Mouse (Mus musculus) hematopoietic stem cell, adult 5-6 weeks (primary cell): ENCODE data around the gene Gucd1. TPM values are rescaled to one million over a fixed set of nuclear protein-coding genes. Genes with fewer than 3 reads are reported as not detected.
A peak's percentile ranks its signal among the peaks of the same experiment; 100 is the strongest.

Experiments used
- ATAC-seq, 2 experiments: fragments of 125-278 bp in 1 of 2; replicated peaks in 1 of 2; 2 replicates each; pipeline ENCODE4 v1.8.0; 2016 to 2017; ENCODE audit warnings: inconsistent platforms in 2 of 2, mild to moderate bottlenecking in 2 of 2, moderate number of reproducible peaks in 2 of 2, low read depth in 1 of 2, moderate TSS enrichment in 1 of 2; ENCODE audit not compliant: low FRiP score in 2 of 2, poor library complexity in 2 of 2, severe bottlenecking in 2 of 2, insufficient read depth in 1 of 2, low TSS enrichment in 1 of 2
- total RNA-seq: library from RNA; stranded (forward); fragments of 172-1452, 232-1000 nt; gene quantifications from 2 replicates; pipeline ENCODE4 v1.2.3, GENCODE M21; 2017

Gene Gucd1
- total RNA-seq, 1 experiment from 2014 or later = 16.7 TPM

DNA sequence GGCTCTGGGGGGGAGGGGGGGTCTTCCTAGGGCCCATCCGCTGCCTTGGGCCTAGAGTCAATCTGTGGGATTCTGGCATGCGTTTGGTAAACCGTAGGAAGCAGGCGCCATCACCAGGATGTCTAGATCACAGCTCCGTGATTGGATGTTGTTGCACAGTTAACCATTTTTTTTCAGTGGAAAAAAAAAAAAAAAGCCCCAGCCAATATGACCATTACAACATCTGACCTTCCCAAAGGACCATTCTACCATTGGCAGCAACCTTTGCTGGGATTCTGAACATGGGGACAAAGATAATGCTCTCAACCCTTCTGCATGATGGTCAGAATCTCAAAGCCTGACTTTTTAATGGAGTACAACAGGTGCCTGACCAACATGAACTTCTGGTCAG is 87.6 kb downstream of the Gucd1 start:
- no peak for ATAC-seq

GRCm38 (mm10) chr10:75429522-75430146 is 88.1 kb downstream of the Gucd1 start:
- ATAC-seq = peak; percentile 96 to 97

GRCm38 (mm10) chr10:75429004-75429380 is 88.8 kb downstream of the Gucd1 start:
- no peak for ATAC-seq

- ATAC-seq = no peak
These were observed 89.4 kb downstream of the Gucd1 start for GRCm38 (mm10) chr10:75428049-75429003.

DNA sequence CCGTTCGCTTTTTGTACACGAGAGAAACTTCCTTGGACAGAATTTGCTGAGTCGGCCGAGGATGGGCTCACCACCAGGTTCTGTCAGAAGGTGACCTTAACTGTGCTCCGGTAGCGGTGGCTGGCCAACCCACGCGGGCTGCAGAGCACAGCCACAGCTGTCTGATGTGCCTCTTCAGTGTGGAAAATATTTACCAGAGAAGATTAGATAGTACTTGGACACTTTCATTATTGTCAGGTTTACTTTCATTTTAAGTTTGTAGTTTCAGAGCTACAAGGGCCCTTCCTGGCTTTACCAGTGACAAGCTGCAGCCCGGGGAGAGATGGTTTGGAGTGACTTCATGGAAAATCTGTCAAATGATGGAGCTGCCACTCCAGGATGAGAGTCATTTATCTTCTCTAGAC is 93.3 kb downstream of the Gucd1 start:
- peak in 1 of 2 experiments; percentile 10; a peak in 1 of 4 replicates for ATAC-seq

- ATAC-seq = no peak
These were observed 99.0 kb downstream of the Gucd1 start for GRCm38 (mm10) chr10:75418747-75419146.

- no peak for ATAC-seq
These were observed 100.3 kb downstream of the Gucd1 start for GRCm38 (mm10) chr10:75417363-75418042.

DNA sequence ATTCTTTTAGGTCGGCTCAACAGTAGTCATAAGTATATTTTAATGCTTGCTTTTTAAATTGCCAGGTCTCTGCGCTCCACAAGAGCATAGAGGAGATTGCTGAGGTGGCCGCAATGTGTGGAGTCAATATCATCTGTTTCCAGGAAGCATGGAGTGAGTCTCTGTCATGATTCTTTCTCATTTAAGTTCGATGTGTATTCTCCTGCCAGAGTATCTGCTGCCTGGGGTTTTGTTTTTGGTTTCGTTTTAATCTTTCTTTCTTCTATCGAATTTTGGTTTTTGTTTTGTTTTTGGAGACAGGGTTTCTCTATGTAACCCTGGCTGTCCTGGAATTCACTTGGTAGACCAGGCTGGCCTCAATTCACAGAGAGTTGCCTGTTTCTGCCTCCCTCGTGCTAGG is 102.8 kb downstream of the Gucd1 start:
- no peak for ATAC-seq

DNA sequence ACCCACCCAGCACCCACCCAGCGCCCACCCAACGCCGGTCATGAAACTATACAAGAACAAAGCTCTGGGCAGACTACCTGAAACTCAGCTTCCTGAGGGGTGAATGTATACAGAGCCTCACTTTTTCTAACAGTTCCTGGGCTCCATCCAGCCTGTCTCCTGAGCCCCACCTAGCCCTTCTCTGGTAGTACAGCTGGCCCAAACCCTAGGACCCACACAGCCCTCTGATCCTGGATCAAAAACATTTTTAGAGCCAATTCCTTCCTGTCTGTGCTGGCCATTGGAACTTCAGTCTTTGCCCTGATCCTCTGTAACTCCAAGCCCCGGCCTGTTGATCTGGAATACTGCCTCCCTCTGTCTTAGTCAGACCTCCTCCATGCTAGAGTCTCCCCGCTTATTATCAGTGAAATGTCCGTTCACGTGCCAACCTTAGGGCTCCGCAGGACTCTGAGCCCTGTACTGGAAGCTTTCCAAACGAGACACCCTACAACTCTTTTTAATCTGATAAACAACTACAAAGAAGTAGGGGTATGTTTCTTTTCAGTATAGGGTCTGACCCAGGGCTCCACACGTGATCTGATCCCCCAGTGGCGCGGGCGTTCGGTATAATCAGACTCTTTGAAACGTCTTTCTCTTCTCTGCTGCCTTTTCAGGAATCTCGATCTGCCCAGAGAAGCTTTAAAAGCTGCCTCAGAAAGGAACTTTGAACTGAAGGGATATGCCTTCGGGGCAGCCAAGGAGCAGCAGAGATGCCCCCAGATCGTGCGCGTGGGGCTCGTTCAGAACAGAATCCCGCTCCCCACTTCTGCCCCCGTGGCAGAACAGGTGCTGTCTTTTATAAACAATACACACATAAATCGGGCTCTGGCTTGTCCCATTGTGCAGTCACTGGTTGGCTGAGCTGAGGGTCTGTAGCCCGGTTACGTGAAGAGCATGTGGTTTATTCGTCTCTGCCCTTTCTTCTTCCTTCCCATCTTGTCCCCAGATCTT is 105.4 kb downstream of the Gucd1 start:
- no peak for ATAC-seq

DNA sequence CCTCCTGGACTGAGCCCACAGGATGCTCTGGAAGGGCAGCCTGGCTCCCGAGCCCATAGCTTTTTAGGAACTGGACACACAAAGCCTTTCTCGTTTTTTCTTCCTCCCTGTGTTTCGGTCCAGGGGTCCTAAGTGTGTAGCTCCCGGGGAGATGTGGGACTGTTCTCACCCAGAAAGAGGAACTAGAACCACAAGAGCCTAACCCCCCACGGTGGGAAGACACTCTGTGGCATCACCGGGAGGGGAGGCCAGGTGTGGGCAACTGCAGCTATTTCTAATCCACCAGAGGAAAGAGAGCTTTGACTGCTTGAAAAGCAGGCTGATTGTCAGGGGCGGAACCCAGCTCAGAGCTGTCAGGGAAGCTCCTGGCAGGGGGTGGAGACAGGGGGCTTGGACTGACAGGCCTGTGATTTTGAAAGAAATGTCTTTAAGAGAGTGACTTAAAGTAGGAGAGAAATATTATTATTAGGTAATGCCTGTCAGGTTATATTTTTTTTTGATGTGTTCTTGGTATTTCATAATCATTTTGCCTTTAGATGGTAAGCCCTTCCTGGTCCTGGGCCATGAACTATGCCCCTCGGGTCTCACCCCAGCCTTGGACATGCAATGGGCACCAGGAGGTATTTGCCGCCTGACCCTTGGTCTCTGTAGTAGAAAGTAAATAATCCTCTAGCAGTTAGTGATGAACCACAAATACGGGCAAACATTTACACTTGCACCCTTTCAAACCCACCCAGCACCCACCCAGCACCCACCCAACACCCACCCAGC is 106.2 kb downstream of the Gucd1 start:
- peak; percentile 63 to 84 for ATAC-seq

DNA sequence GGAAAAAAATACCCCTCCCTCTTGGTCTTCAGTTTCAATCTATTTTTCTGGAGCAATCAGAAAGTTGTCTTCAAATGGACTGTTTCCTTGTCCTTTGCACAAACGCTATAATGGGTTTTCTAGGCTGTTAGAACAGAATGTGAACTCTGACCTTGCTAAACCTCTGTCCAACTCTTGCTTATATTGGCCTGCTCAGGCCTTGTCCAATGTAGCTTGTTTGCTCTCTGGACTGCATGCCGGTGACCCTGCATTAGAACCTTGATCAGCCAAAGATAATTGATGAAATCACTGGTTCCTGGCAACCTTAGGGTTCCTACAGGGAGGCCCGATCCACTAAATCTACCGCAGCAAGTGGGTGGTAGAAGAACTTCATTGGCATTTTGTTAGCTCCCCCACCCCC is 110.0 kb downstream of the Gucd1 start:
- ATAC-seq = no peak

DNA sequence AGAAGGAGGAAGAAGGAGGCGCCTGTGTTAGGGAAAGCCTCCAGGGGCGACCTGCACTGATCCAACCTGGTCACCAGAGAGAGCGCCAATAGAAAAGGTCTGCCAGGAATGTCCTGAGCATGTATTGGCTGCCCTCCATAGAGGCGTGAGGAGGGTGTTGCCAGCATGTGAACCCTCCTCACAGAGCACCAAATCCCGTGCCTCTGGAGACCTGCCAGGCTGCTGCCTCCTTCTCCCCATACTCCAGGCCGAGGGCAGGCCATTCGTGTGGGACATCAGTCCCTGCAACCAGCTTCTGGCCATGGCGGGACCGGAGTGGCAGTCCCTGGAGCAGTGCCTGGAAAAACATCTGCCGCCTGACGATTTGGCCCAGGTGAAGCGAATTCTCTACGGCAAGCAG is 111.0 kb downstream of the Gucd1 start:
- ATAC-seq = no peak

- ATAC-seq = no peak
These were observed 111.9 kb downstream of the Gucd1 start for GRCm38 (mm10) chr10:75405916-75406315.

DNA sequence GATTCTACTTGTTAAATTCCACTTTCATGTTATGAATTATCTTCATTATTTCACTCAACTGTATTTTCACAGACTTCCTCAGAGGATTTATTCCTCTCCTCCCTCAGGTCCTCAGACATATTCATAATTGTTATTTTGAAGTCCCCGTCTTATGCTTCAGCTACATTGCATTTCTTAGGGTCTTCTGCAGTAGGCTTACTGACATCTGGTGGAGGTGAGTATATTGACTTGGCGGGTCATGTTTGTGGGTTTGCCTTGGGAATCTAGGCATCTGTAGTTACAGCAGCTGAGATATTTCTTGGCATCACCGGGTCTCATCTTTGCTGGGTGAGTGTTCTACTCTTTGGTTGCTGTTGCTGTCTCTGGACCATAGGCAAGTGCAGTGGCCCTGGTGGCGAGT is 116.8 kb downstream of the Gucd1 start, which contains the start of gene Upb1:
Gene Upb1, plus strand, starts transcription at position 158 of the 400 bp plus-strand sequence.
- ATAC-seq = no peak

DNA sequence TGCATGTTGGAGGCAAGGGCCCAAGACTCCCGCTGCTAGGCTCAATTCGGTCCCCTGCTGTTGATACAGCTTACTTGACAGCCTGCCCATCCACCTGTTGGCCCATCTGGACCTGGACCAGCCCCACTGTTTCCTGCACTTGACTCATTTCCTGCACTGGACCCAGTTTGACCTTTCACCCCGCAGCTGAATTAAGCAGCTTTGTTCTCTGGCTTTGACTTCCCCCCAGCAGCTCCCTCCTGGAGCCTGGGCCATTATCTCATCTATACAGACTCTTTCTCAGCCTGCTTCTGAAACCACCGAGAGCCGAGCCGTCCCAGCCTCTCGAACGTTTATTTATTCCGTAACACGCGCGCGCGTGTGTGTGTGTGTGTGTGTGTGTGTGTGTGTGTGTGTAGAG is 120.8 kb downstream of the Gucd1 start:
- peak; percentile 88 to 93 for ATAC-seq

GRCm38 (mm10) chr10:75394796-75395195 is 123.0 kb downstream of the Gucd1 start:
- ATAC-seq = no peak
